Comparison of ENCODE assay signal across 9 mouse cellular contexts in the genomic region with DNA sequence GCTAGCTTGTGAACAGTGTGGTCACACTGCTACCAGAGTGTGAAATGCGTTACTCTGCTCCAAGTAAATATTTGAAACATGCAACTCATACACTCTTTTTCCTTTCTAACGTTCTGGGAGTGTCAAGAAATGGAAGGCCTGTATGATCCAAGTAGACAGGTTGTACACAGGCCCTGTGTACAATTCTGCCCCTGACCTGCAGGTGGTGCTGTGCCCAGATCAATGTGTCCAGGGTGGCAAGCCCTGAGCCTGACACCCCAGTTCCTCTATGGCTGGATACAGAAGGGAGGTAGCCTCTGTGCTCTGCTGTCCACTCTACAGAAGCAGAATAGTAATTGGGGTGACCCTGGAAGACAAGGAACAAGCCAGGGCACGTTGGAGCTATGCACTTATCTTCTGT. TPM values are rescaled to one million over a fixed set of nuclear protein-coding genes. Genes with fewer than 3 reads are reported as not detected.
DNase-seq lines count a peak whose midpoint lies in the region; ATAC-seq and TF ChIP-seq lines count a peak whose summit lies in the region.
"Had no signal": no experiment of that assay in that cellular context is flagged by ENCODE, and none has a peak within 500 bp of the region (broad histone marks: within the 10 kb centered on the region; RNA-seq: fewer than 3 reads in every experiment).

No protein-coding gene starts in this region.

- no peak for TF ChIP-seq EP300 in liver, embryonic 14.5 days (IDR thresholded peaks at IDR 0.05; ENCODE audit: low read depth)

- no peaks in the 10 kb centered on the region for H3K4me1 ChIP-seq in liver, embryonic 12.5 days
- H3K4me1 ChIP-seq in liver, embryonic 14.5 days (replicated peaks; ENCODE audit: control insufficient read depth in 2 of 2, insufficient read depth in 2 of 2, low read length in 1 of 2) = no peaks in the 10 kb centered on the region
- no peaks in the 10 kb centered on the region for H3K4me1 ChIP-seq in midbrain, embryonic 10.5 days

- H3K27me3 ChIP-seq in liver, embryonic 12.5 days (replicated peaks) = peaks cover 13% of the 10 kb centered on the region; the same call in 1 of the 2 replicates
- no peaks in the 10 kb centered on the region for H3K27me3 ChIP-seq in liver, embryonic 14.5 days (ENCODE audit: control insufficient read depth, insufficient read depth, low read length)
- H3K27me3 ChIP-seq in midbrain, embryonic 10.5 days (ENCODE audit: low read depth, poor library complexity, severe bottlenecking) = no peaks in the 10 kb centered on the region

- DNase-seq in liver (peak; percentile 51), R1 (ENCODE audit: low read depth, low spot score) (peak; percentile 75)
- peak; percentile 74 for DNase-seq in gastrocnemius, adult 2 months
- DNase-seq in liver, embryonic 14.5 days (ENCODE audit: low read depth in 3 of 3, low spot score in 3 of 3) = peak in 1 of 3 experiments; percentile 9
- peak; percentile 84 to 91 for DNase-seq in spleen, postnatal 4 days (ENCODE audit: low spot score in 2 of 2)
- no peak for DNase-seq in midbrain, embryonic 10.5 days (ENCODE audit: low spot score)
- DNase-seq in ovary, postnatal 14 days (ENCODE audit: low spot score) = no peak

- WGBS in liver, embryonic 12.5 days (ENCODE audit: insufficient replicate concordance) = 41% methylated on average over 3 of the region's 3 CpGs
- 35% methylated on average over 3 of the region's 3 CpGs for WGBS in liver, embryonic 14.5 days (ENCODE audit: insufficient replicate concordance)
- 67% methylated on average over 3 of the region's 3 CpGs for WGBS in midbrain, embryonic 10.5 days

- H3K9ac ChIP-seq in liver, embryonic 12.5 days = no peak overlapping the region
- no peak overlapping the region for H3K9ac ChIP-seq in liver, embryonic 14.5 days (replicated peaks)

- no peak overlapping the region for H3K27ac ChIP-seq in liver, embryonic 12.5 days
- no peak overlapping the region for H3K27ac ChIP-seq in gastrocnemius, adult 2 months
- H3K27ac ChIP-seq in liver, embryonic 14.5 days = no peak overlapping the region
- no peak overlapping the region for H3K27ac ChIP-seq in midbrain, embryonic 10.5 days (replicated peaks)

- no peaks in the 10 kb centered on the region for H3K36me3 ChIP-seq in liver, embryonic 12.5 days
- H3K36me3 ChIP-seq in liver, embryonic 14.5 days (replicated peaks; ENCODE audit: control insufficient read depth, insufficient read depth, low read depth) = no peaks in the 10 kb centered on the region
- no peaks in the 10 kb centered on the region for H3K36me3 ChIP-seq in midbrain, embryonic 10.5 days

- TF ChIP-seq CTCF in gastrocnemius, adult 2 months (IDR thresholded peaks at IDR 0.05) = peak; percentile 77
- peak; percentile 80 for TF ChIP-seq CTCF in liver, embryonic 14.5 days (IDR thresholded peaks at IDR 0.05; ENCODE audit: low read depth)

- 0 out of 2 replicates have a peak, but pooled peaks cover 4% of the 10 kb centered on the region for H3K9me3 ChIP-seq in liver, embryonic 12.5 days (replicated peaks)
- H3K9me3 ChIP-seq in liver, embryonic 14.5 days (ENCODE audit: control insufficient read depth, low read length) = no peaks in the 10 kb centered on the region
- 0 out of 2 replicates have a peak, but pooled peaks cover 7% of the 10 kb centered on the region for H3K9me3 ChIP-seq in midbrain, embryonic 10.5 days (replicated peaks)

- ATAC-seq in liver, embryonic 12.5 days = no peak
- no peak for ATAC-seq in liver, embryonic 14.5 days (ENCODE audit: insufficient read depth)

- no peak overlapping the region for H3K4me2 ChIP-seq in liver, embryonic 12.5 days
- no peak overlapping the region for H3K4me2 ChIP-seq in liver, embryonic 14.5 days (ENCODE audit: low read depth)

- H3K4me3 ChIP-seq in liver, embryonic 12.5 days = no peak overlapping the region
- H3K4me3 ChIP-seq in gastrocnemius, adult 2 months = no peak overlapping the region
- no peak overlapping the region for H3K4me3 ChIP-seq in liver, embryonic 14.5 days (ENCODE audit: insufficient read depth in 1 of 2, low read depth in 2 of 2, low read length in 2 of 2)
- no peak overlapping the region for H3K4me3 ChIP-seq in midbrain, embryonic 10.5 days
- H3K4me3 ChIP-seq: erythroblast, embryonic 14.5 days had no signal

- intact Hi-C loops in gastrocnemius, adult 2 months (cut with DNase I) = loop anchor here (1.0 to 5.0 kb wide), 3 partner anchors 53 to 253 kb away; no protein-coding TSS in a partner anchor

RNA-seq across cellular contexts. Expression of gene Rph3al, which starts 24.3 kb away (rescaled TPM):
- 0.57 and 0.68 TPM in 2 replicates for polyA plus RNA-seq in liver, embryonic 12.5 days (2016; fragmentation: Nextera tagmentation; extraction: Ambion mirVana)
- total RNA-seq in gastrocnemius, adult 2 months (2021) = 10 to 100 TPM; 12.7 to 15.0 TPM
- 0.15 and 0.29 TPM in 2 replicates for polyA plus RNA-seq in liver, embryonic 14.5 days (2012; rRNA removed)
- 0.25 and 0.27 TPM in 2 replicates for polyA plus RNA-seq in liver, embryonic 14.5 days (2014; fragmentation: Nextera tagmentation; extraction: Ambion mirVana)
- 1.1 TPM in 2 replicates for polyA plus RNA-seq in midbrain, embryonic 10.5 days (2016; fragmentation: Nextera tagmentation; extraction: Ambion mirVana)
- polyA plus RNA-seq: erythroblast, embryonic 14.5 days had no signal

Comparison
In these comparisons a context has a peak if more than half of its experiments do, and no peak if none do; other contexts are left out.
1. DNase-seq: peak in liver (single experiment), R1 (single experiment), gastrocnemius, adult 2 months (single experiment) and spleen, postnatal 4 days (2 of 2); none in midbrain, embryonic 10.5 days (single experiment) and ovary, postnatal 14 days (single experiment).